28 mouse cellular contexts compared by ENCODE assay signal in the genomic region with DNA sequence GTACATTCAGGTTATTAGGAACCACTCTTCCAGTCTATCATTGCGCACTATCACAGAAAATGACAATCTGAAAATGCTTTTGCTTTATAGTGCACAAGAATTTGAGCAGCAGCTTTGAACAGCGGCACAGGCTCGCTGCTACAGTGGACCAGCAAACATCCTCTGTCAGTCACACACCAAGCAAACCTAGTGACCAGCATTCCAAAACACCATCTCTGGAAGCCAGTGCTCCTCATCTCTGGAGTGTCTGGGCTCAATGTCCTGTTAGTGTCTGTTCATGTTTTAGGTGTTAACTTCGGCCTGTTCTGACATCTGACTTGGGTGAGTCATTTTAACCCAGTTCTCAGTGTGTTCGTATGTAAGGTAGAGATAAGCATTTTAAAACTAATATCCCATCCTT.
"Had no signal": no experiment of that assay in that cellular context is flagged by ENCODE, and none has a peak within 500 bp of the region (broad histone marks: within the 10 kb centered on the region; RNA-seq: fewer than 3 reads in every experiment).

No protein-coding gene starts in this region.

- H3K4me1 ChIP-seq: hindbrain, embryonic 10.5 days; hindbrain, embryonic 12.5 days; hindbrain, embryonic 15.5 days; kidney, embryonic 15.5 days had no signal

- H3K9me3 ChIP-seq: heart, embryonic 12.5 days; heart, embryonic 13.5 days; heart, embryonic 15.5 days; hindbrain, embryonic 10.5 days; hindbrain, embryonic 12.5 days; hindbrain, embryonic 13.5 days; hindbrain, embryonic 15.5 days; intestine, embryonic 15.5 days; kidney, embryonic 15.5 days had no signal

- H3K27me3 ChIP-seq: heart, embryonic 12.5 days; heart, embryonic 13.5 days; heart, embryonic 15.5 days; hindbrain, embryonic 12.5 days; hindbrain, embryonic 13.5 days; hindbrain, embryonic 15.5 days; intestine, embryonic 15.5 days; kidney, embryonic 15.5 days had no signal

- DNase-seq: heart, postnatal 10 days; heart, postnatal 4 days; kidney, adult 11 months; kidney, adult 18-20 months; kidney, adult 2 months; kidney, adult 8-10 months; kidney, adult 9 months; kidney, postnatal 10 days; kidney, postnatal 14 days; kidney, postnatal 25 days; kidney, postnatal 36 days; kidney, postnatal 4 days; layer of hippocampus, adult 9-11 months; layer of hippocampus, postnatal 36 days had no signal

- H3K4me3 ChIP-seq: heart, embryonic 12.5 days; heart, embryonic 13.5 days; heart, embryonic 15.5 days; hindbrain, embryonic 10.5 days; hindbrain, embryonic 12.5 days; hindbrain, embryonic 13.5 days; hindbrain, embryonic 15.5 days; intestine, embryonic 15.5 days; kidney, embryonic 15.5 days; layer of hippocampus, adult 2 months; left cerebral cortex, adult 2 months had no signal

- H3K36me3 ChIP-seq: heart, embryonic 12.5 days; heart, embryonic 13.5 days; heart, embryonic 15.5 days; hindbrain, embryonic 10.5 days; hindbrain, embryonic 12.5 days; hindbrain, embryonic 13.5 days; hindbrain, embryonic 15.5 days; intestine, embryonic 15.5 days; kidney, embryonic 15.5 days had no signal

- H3K27ac ChIP-seq: heart, embryonic 13.5 days; heart, embryonic 15.5 days; hindbrain, embryonic 10.5 days; hindbrain, embryonic 12.5 days; hindbrain, embryonic 13.5 days; hindbrain, embryonic 14.5 days; hindbrain, embryonic 15.5 days; hindbrain, postnatal 0 days; intestine, embryonic 15.5 days; kidney, embryonic 15.5 days; kidney, postnatal 0 days; layer of hippocampus, adult 2 months; left cerebral cortex, adult 2 months had no signal
